ENCODE assay signal across 9 mouse cellular contexts in genomic region chr6:88039426-88039825, GRCm38 (mm10).
"Had no signal": no experiment of that assay in that cellular context is flagged by ENCODE, and none has a peak within 500 bp of the region (broad histone marks: within the 10 kb centered on the region; RNA-seq: fewer than 3 reads in every experiment).

No protein-coding gene starts in this region.

- DNase-seq: kidney, adult 11 months; kidney, adult 9 months; kidney, postnatal 4 days; liver; liver, embryonic 13.5 days; liver, postnatal 0 days; spleen, adult 18-20 months; thymus, adult 2 months; thymus, postnatal 25 days had no signal
